Mouse (Mus musculus) myocyte (in vitro differentiated cells): ENCODE measurements at regions not wholly inside any gene's neighbourhood (a gene's known extent, or its start where the extent isn't known, plus 50 kb on each side); places are given as distances from the start of the nearest gene placed in this dataset.

Experiments used
- CEBPB ChIP-seq: IDR thresholded peaks from 2 replicates; pipeline ENCODE4 v1.6.1; 2011; ENCODE audit warnings: mild to moderate bottlenecking, moderate library complexity; ENCODE audit not compliant: poor library complexity, insufficient read depth, severe bottlenecking
- E2F4 ChIP-seq: IDR thresholded peaks from one replicate; pipeline ENCODE4 v1.6.1; 2011; ENCODE audit warnings: mild to moderate bottlenecking, control low read depth, moderate library complexity; ENCODE audit not compliant: insufficient read depth
- MAX ChIP-seq: IDR thresholded peaks from one replicate; pipeline ENCODE4 v1.6.1; 2011; ENCODE audit warnings: low read depth, mild to moderate bottlenecking, control low read depth
- MYOD1 ChIP-seq, 3 experiments: IDR thresholded peaks; one replicate each; pipeline ENCODE4 v1.6.1; 2011; ENCODE audit warnings: control low read depth in 2 of 3, low read depth in 2 of 3, mild to moderate bottlenecking in 2 of 3, moderate library complexity in 1 of 3; ENCODE audit not compliant: insufficient read length in 2 of 3, control insufficient read depth in 1 of 3
- MYOG ChIP-seq, 3 experiments: IDR thresholded peaks; one replicate each; pipeline ENCODE4 v1.6.1; 2011; ENCODE audit warnings: control low read depth in 2 of 3, low read depth in 2 of 3, mild to moderate bottlenecking in 2 of 3; ENCODE audit not compliant: insufficient read length in 2 of 3, control insufficient read depth in 1 of 3, insufficient read depth in 1 of 3
- POLR2A ChIP-seq: IDR thresholded peaks from one replicate; pipeline ENCODE4 v1.6.1; 2011; ENCODE audit warnings: low read depth, mild to moderate bottlenecking, control low read depth, moderate library complexity; ENCODE audit not compliant: insufficient read length
- POLR2AphosphoS2 ChIP-seq: IDR thresholded peaks from one replicate; pipeline ENCODE4 v1.6.1; 2011; ENCODE audit warnings: low read depth, control low read depth; ENCODE audit not compliant: insufficient read length
- REST ChIP-seq: IDR thresholded peaks from one replicate; pipeline ENCODE4 v1.6.1; 2011; ENCODE audit warnings: mild to moderate bottlenecking, control low read depth, moderate library complexity; ENCODE audit not compliant: insufficient read depth, insufficient read length
- SRF ChIP-seq: IDR thresholded peaks from one replicate; pipeline ENCODE4 v1.6.1; 2011; ENCODE audit warnings: low read depth; ENCODE audit not compliant: control insufficient read depth, insufficient read length
- TCF12 ChIP-seq: IDR thresholded peaks from one replicate; pipeline ENCODE4 v1.6.1; 2011; ENCODE audit warnings: mild to moderate bottlenecking, control low read depth; ENCODE audit not compliant: poor library complexity, insufficient read depth, severe bottlenecking
- TCF3 ChIP-seq: IDR thresholded peaks from one replicate; pipeline ENCODE4 v1.6.1; 2011; ENCODE audit warnings: low read depth, control low read depth; ENCODE audit not compliant: insufficient read length
- USF1 ChIP-seq: IDR thresholded peaks from one replicate; pipeline ENCODE4 v1.6.1; 2011; ENCODE audit warnings: low read depth, mild to moderate bottlenecking, control low read depth, moderate library complexity

- TF ChIP-seq USF1 (no peak), POLR2A (no peak), MAX (no peak), TCF12 (no peak), MYOG (IDR thresholded peaks at IDR 0.05; ENCODE audit: control insufficient read depth in 1 of 3, insufficient read depth in 1 of 3, insufficient read length in 2 of 3, low read depth in 2 of 3) (no peak), E2F4 (no peak), POLR2AphosphoS2 (no peak), CEBPB (no peak), REST (no peak), TCF3 (no peak), SRF (no peak), MYOD1 (IDR thresholded peaks at IDR 0.05; ENCODE audit: control insufficient read depth in 1 of 3, insufficient read length in 2 of 3, low read depth in 2 of 3) (no peak)
Measured at GRCm38 (mm10) chr2:64451614-64452317, 353.9 kb upstream of the Fign start.
